Mouse (Mus musculus) bone marrow, adult 2 months (tissue): ENCODE measurements around the gene Zmym6.

Source experiments
- CTCF ChIP-seq: fragments of 200-500 bp; IDR thresholded peaks from 2 replicates; pipeline ENCODE4 v1.5.1; 2011; ENCODE audit warnings: low read length, control low read depth; ENCODE audit not compliant: control insufficient read depth, insufficient read depth
- POLR2A ChIP-seq: fragments of 200-500 bp; IDR thresholded peaks from 2 replicates; pipeline ENCODE4 v1.6.1; 2011; ENCODE audit warnings: low read depth, mild to moderate bottlenecking, control low read depth, low read length, borderline replicate concordance; ENCODE audit not compliant: control insufficient read depth

GRCm38 (mm10) chr4:127173461-127173860, 96.3 kb downstream of the Zmym6 start:
- TF ChIP-seq POLR2A (no peak), CTCF (no peak)
